Mouse (Mus musculus): ENCODE results near the gene Tusc2.

- TF ChIP-seq CTCF (conservative IDR thresholded peaks at IDR 0.05; ENCODE audit: low read length) (no peak), POU5F1 (IDR thresholded peaks at IDR 0.05; ENCODE audit: borderline replicate concordance, low read length) (no peak), NANOG (IDR thresholded peaks at IDR 0.05; ENCODE audit: borderline replicate concordance, low read length) (no peak)
Measured at GRCm38 (mm10) chr9:107598385-107598784, 35.3 kb downstream of the Tusc2 start.

All from E14TG2a.4 (cell line).